Comparison of ENCODE assay signal across 11 mouse cellular contexts in the genomic region with DNA sequence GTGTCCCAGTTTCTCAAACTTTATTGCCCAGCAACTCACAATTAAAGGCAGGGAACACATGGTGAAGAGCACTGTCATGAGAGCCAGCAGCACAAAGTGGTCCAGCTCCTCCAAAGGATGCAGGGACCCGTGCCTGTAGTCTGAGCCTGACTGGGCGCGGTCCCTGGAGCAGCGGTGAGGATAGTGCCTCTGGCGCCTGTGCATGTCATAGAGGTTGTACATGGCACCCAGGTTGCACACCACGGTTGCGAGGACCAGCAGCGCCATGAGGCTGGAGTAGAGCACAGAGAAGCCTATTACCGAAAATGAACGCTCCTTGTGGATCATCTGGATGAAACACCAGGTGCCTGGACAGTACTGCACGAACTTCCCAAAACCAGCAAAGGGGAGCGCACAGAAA. TPM values are rescaled to one million over a fixed set of nuclear protein-coding genes. Genes with fewer than 3 reads are reported as not detected.
DNase-seq lines count a peak whose midpoint lies in the region; ATAC-seq and TF ChIP-seq lines count a peak whose summit lies in the region.
"Had no signal": no experiment of that assay in that cellular context is flagged by ENCODE, and none has a peak within 500 bp of the region (broad histone marks: within the 10 kb centered on the region; RNA-seq: fewer than 3 reads in every experiment).

No protein-coding gene starts in this region.

- no peaks in the 10 kb centered on the region for H3K36me3 ChIP-seq in hindbrain, embryonic 13.5 days
- H3K36me3 ChIP-seq in midbrain, embryonic 12.5 days, result no peaks in the 10 kb centered on the region
- H3K36me3 ChIP-seq in kidney, adult 2 months (ENCODE audit: control insufficient read depth, insufficient read depth, low read length), result no peaks in the 10 kb centered on the region

- ATAC-seq in hindbrain, embryonic 13.5 days (ENCODE audit: low FRiP score), result peak; percentile 53; the same call in 1 of the 2 replicates
- no peak for ATAC-seq in midbrain, embryonic 12.5 days (ENCODE audit: low FRiP score, low read depth)

- H3K4me3 ChIP-seq in hindbrain, embryonic 13.5 days, result peak overlapping the region; percentile 38
- H3K4me3 ChIP-seq in midbrain, embryonic 12.5 days, result peak overlapping the region; percentile 32; the same call in 1 of the 2 replicates
- H3K4me3 ChIP-seq in kidney, adult 2 months (ENCODE audit: insufficient read depth, low read depth, low read length), result no peak overlapping the region

- H3K4me1 ChIP-seq in hindbrain, embryonic 13.5 days (replicated peaks), result peaks cover 7% of the 10 kb centered on the region
- peaks cover 5% of the 10 kb centered on the region; the same call in 1 of the 2 replicates for H3K4me1 ChIP-seq in midbrain, embryonic 12.5 days
- no peaks in the 10 kb centered on the region for H3K4me1 ChIP-seq in kidney, adult 2 months (ENCODE audit: control insufficient read depth, insufficient read depth, low read length)

- 18% methylated on average over 12 of the region's 12 CpGs for WGBS in hindbrain, embryonic 13.5 days
- 11% methylated on average over 12 of the region's 12 CpGs for WGBS in midbrain, embryonic 12.5 days
- 13% methylated on average over 12 of the region's 12 CpGs for WGBS in kidney, adult 2 months

- no peak overlapping the region for H3K27ac ChIP-seq in hindbrain, embryonic 13.5 days
- no peak overlapping the region for H3K27ac ChIP-seq in midbrain, embryonic 12.5 days (replicated peaks)
- H3K27ac ChIP-seq in kidney, adult 2 months (ENCODE audit: insufficient read depth, low read depth, low read length), result no peak overlapping the region
- H3K27ac ChIP-seq: liver, embryonic 14.5 days had no signal

- peaks cover 31% of the 10 kb centered on the region for H3K27me3 ChIP-seq in hindbrain, embryonic 13.5 days
- H3K27me3 ChIP-seq in midbrain, embryonic 12.5 days, result peaks cover 30% of the 10 kb centered on the region
- H3K27me3 ChIP-seq in kidney, adult 2 months (replicated peaks; ENCODE audit: control insufficient read depth, insufficient read depth, low read length), result no peaks in the 10 kb centered on the region

- no peak overlapping the region for H3K9ac ChIP-seq in hindbrain, embryonic 13.5 days
- no peak overlapping the region for H3K9ac ChIP-seq in midbrain, embryonic 12.5 days (replicated peaks)
- H3K9ac ChIP-seq: liver, embryonic 14.5 days had no signal

- no peak for TF ChIP-seq POLR2A in kidney, adult 2 months (IDR thresholded peaks at IDR 0.05; ENCODE audit: low read depth, low read length)

- TF ChIP-seq CTCF in kidney, adult 2 months (conservative IDR thresholded peaks at IDR 0.05; ENCODE audit: insufficient read depth, insufficient read length, low read depth, low read length), result no peak

- DNase-seq in ES-CJ7 (ENCODE audit: low read depth, low spot score) (peak; percentile 6), WW6 (ENCODE audit: low read depth, low spot score) (peak; percentile 7)
- no peak for DNase-seq in gastrocnemius, postnatal 4 days (ENCODE audit: low spot score in 2 of 2)
- no peak for DNase-seq in kidney, adult 2 months
- DNase-seq in urinary bladder, postnatal 4 days (ENCODE audit: low spot score in 2 of 2), result no peak
- DNase-seq: cerebellum, adult 8-10 months; kidney, postnatal 36 days; thymus, postnatal 14 days had no signal

- H3K9me3 ChIP-seq in hindbrain, embryonic 13.5 days, result no peaks in the 10 kb centered on the region
- no peaks in the 10 kb centered on the region for H3K9me3 ChIP-seq in midbrain, embryonic 12.5 days

- H3K4me2 ChIP-seq in hindbrain, embryonic 13.5 days, result peak overlapping the region; percentile 62
- H3K4me2 ChIP-seq in midbrain, embryonic 12.5 days (replicated peaks), result peak overlapping the region; percentile 50

RNA-seq across cellular contexts. Expression of a gene that starts 0.8 kb away (rescaled TPM):
- 0.16 and 0.26 TPM in 2 replicates for polyA plus RNA-seq in hindbrain, embryonic 13.5 days (2015; fragmentation: Nextera tagmentation; extraction: Ambion mirVana)
- polyA plus RNA-seq in midbrain, embryonic 12.5 days (2016; fragmentation: Nextera tagmentation; extraction: Ambion mirVana), result 0.06 TPM in 1 of 2 replicates, not detected in the other
- total RNA-seq in gastrocnemius, postnatal 4 days (2021), result not detected
- polyA plus RNA-seq in kidney, adult 2 months (2012; rRNA removed), result not detected in 2 replicates
- polyA plus RNA-seq: liver, embryonic 14.5 days had no signal

Comparison
In these comparisons a context has a peak if more than half of its experiments do, and no peak if none do; other contexts are left out.
1. DNase-seq: peak in ES-CJ7 (single experiment) and WW6 (single experiment); none in gastrocnemius, postnatal 4 days (0 of 2), kidney, adult 2 months (single experiment) and urinary bladder, postnatal 4 days (0 of 2).